Mouse (Mus musculus): Measurements from ENCODE around the gene Pld1. TPM values are rescaled to one million over a fixed set of nuclear protein-coding genes. Genes with fewer than 3 reads are reported as not detected.

Gene Pld1
- polyA plus RNA-seq, 1 experiment from 2014 or later: 7.6 TPM

- ATAC-seq (ENCODE audit: insufficient number of reproducible peaks, insufficient read depth, low FRiP score, low read depth): no peak
- no peak overlapping the region for H3K9ac ChIP-seq (replicated peaks; ENCODE audit: low read depth, low read length)
- no peaks in the 10 kb centered on the region for H3K9me3 ChIP-seq (ENCODE audit: control insufficient read depth, low read depth, low read length)
- no peak overlapping the region for H3K4me2 ChIP-seq (replicated peaks; ENCODE audit: low read depth, low read length)
- no peak overlapping the region for H3K27ac ChIP-seq (ENCODE audit: low read length)
- H3K36me3 ChIP-seq (ENCODE audit: control insufficient read depth, insufficient read depth, low read length): no peaks in the 10 kb centered on the region
- WGBS: 87% methylated on average over 2 of the region's 2 CpGs
- no peaks in the 10 kb centered on the region for H3K27me3 ChIP-seq (ENCODE audit: control insufficient read depth, insufficient read depth, low read length)
- no peak overlapping the region for H3K4me3 ChIP-seq (ENCODE audit: low read depth, low read length)
- H3K4me1 ChIP-seq (ENCODE audit: control insufficient read depth, insufficient read depth, low read length): no peaks in the 10 kb centered on the region
Observed at GRCm38 (mm10) chr3:27950726-27951125, 12.2 kb downstream of the Pld1 start.

- no peak for ATAC-seq (ENCODE audit: insufficient number of reproducible peaks, insufficient read depth, low FRiP score, low read depth)
- Histone ChIP-seq H3K4me3 (ENCODE audit: low read depth, low read length) (no peak overlapping the region), H3K4me1 (ENCODE audit: control insufficient read depth, insufficient read depth, low read length) (no peaks in the 10 kb centered on the region), H3K9ac (replicated peaks; ENCODE audit: low read depth, low read length) (no peak overlapping the region), H3K4me2 (replicated peaks; ENCODE audit: low read depth, low read length) (no peak overlapping the region), H3K36me3 (ENCODE audit: control insufficient read depth, insufficient read depth, low read length) (no peaks in the 10 kb centered on the region), H3K9me3 (ENCODE audit: control insufficient read depth, low read depth, low read length) (no peaks in the 10 kb centered on the region), H3K27me3 (ENCODE audit: control insufficient read depth, insufficient read depth, low read length) (no peaks in the 10 kb centered on the region), H3K27ac (ENCODE audit: low read length) (no peak overlapping the region)
- 78% methylated on average over 4 of the region's 4 CpGs for WGBS
Observed at GRCm38 (mm10) chr3:27951721-27952120, 13.2 kb downstream of the Pld1 start.

- WGBS: 72% methylated on average over 1 of the region's 1 CpGs
- Histone ChIP-seq H3K4me2 (replicated peaks; ENCODE audit: low read depth, low read length) (no peak overlapping the region), H3K27me3 (ENCODE audit: control insufficient read depth, insufficient read depth, low read length) (no peaks in the 10 kb centered on the region), H3K27ac (ENCODE audit: low read length) (no peak overlapping the region), H3K9ac (replicated peaks; ENCODE audit: low read depth, low read length) (no peak overlapping the region), H3K36me3 (ENCODE audit: control insufficient read depth, insufficient read depth, low read length) (no peaks in the 10 kb centered on the region), H3K4me3 (ENCODE audit: low read depth, low read length) (no peak overlapping the region), H3K4me1 (ENCODE audit: control insufficient read depth, insufficient read depth, low read length) (no peaks in the 10 kb centered on the region), H3K9me3 (ENCODE audit: control insufficient read depth, low read depth, low read length) (no peaks in the 10 kb centered on the region)
- no peak for ATAC-seq (ENCODE audit: insufficient number of reproducible peaks, insufficient read depth, low FRiP score, low read depth)
Observed at GRCm38 (mm10) chr3:27956006-27956405, 17.5 kb downstream of the Pld1 start.

- ATAC-seq (ENCODE audit: insufficient number of reproducible peaks, insufficient read depth, low FRiP score, low read depth): no peak
- 89% methylated on average over 6 of the region's 6 CpGs for WGBS
- no peaks in the 10 kb centered on the region for H3K36me3 ChIP-seq (ENCODE audit: control insufficient read depth, insufficient read depth, low read length)
- H3K27ac ChIP-seq (ENCODE audit: low read length): no peak overlapping the region
- no peak overlapping the region for H3K4me3 ChIP-seq (ENCODE audit: low read depth, low read length)
- H3K9me3 ChIP-seq (ENCODE audit: control insufficient read depth, low read depth, low read length): no peaks in the 10 kb centered on the region
- no peaks in the 10 kb centered on the region for H3K4me1 ChIP-seq (ENCODE audit: control insufficient read depth, insufficient read depth, low read length)
- H3K27me3 ChIP-seq (ENCODE audit: control insufficient read depth, insufficient read depth, low read length): no peaks in the 10 kb centered on the region
- H3K4me2 ChIP-seq (replicated peaks; ENCODE audit: low read depth, low read length): no peak overlapping the region
- H3K9ac ChIP-seq (replicated peaks; ENCODE audit: low read depth, low read length): no peak overlapping the region
Observed at GRCm38 (mm10) chr3:27959221-27959620, 20.7 kb downstream of the Pld1 start.

GRCm38 (mm10) chr3:27961162-27961561 lies 22.7 kb downstream of the Pld1 start:
- WGBS: 82% methylated on average over 3 of the region's 3 CpGs
- H3K4me1 ChIP-seq (ENCODE audit: control insufficient read depth, insufficient read depth, low read length): no peaks in the 10 kb centered on the region
- H3K27me3 ChIP-seq (ENCODE audit: control insufficient read depth, insufficient read depth, low read length): no peaks in the 10 kb centered on the region
- no peaks in the 10 kb centered on the region for H3K9me3 ChIP-seq (ENCODE audit: control insufficient read depth, low read depth, low read length)
- no peak overlapping the region for H3K9ac ChIP-seq (replicated peaks; ENCODE audit: low read depth, low read length)
- no peak overlapping the region for H3K4me3 ChIP-seq (ENCODE audit: low read depth, low read length)
- H3K4me2 ChIP-seq (replicated peaks; ENCODE audit: low read depth, low read length): no peak overlapping the region
- no peak overlapping the region for H3K27ac ChIP-seq (ENCODE audit: low read length)
- no peak for ATAC-seq (ENCODE audit: insufficient number of reproducible peaks, insufficient read depth, low FRiP score, low read depth)
- H3K36me3 ChIP-seq (ENCODE audit: control insufficient read depth, insufficient read depth, low read length): no peaks in the 10 kb centered on the region

- H3K9ac ChIP-seq (replicated peaks; ENCODE audit: low read depth, low read length): no peak overlapping the region
- no peak overlapping the region for H3K4me3 ChIP-seq (ENCODE audit: low read depth, low read length)
- 38% methylated on average over 6 of the region's 6 CpGs for WGBS
- H3K9me3 ChIP-seq (ENCODE audit: control insufficient read depth, low read depth, low read length): no peaks in the 10 kb centered on the region
- no peaks in the 10 kb centered on the region for H3K27me3 ChIP-seq (ENCODE audit: control insufficient read depth, insufficient read depth, low read length)
- no peaks in the 10 kb centered on the region for H3K36me3 ChIP-seq (ENCODE audit: control insufficient read depth, insufficient read depth, low read length)
- H3K4me1 ChIP-seq (ENCODE audit: control insufficient read depth, insufficient read depth, low read length): no peaks in the 10 kb centered on the region
- no peak overlapping the region for H3K4me2 ChIP-seq (replicated peaks; ENCODE audit: low read depth, low read length)
- no peak overlapping the region for H3K27ac ChIP-seq (ENCODE audit: low read length)
- ATAC-seq (ENCODE audit: insufficient number of reproducible peaks, insufficient read depth, low FRiP score, low read depth): no peak
Observed at GRCm38 (mm10) chr3:27963795-27964201, 25.3 kb downstream of the Pld1 start.

- H3K4me1 ChIP-seq (ENCODE audit: control insufficient read depth, insufficient read depth, low read length): no peaks in the 10 kb centered on the region
- H3K4me3 ChIP-seq (ENCODE audit: low read depth, low read length): no peak overlapping the region
- no peak overlapping the region for H3K4me2 ChIP-seq (replicated peaks; ENCODE audit: low read depth, low read length)
- 83% methylated on average over 8 of the region's 8 CpGs for WGBS
- no peak for ATAC-seq (ENCODE audit: insufficient number of reproducible peaks, insufficient read depth, low FRiP score, low read depth)
- H3K9me3 ChIP-seq (ENCODE audit: control insufficient read depth, low read depth, low read length): no peaks in the 10 kb centered on the region
- H3K9ac ChIP-seq (replicated peaks; ENCODE audit: low read depth, low read length): no peak overlapping the region
- no peaks in the 10 kb centered on the region for H3K27me3 ChIP-seq (ENCODE audit: control insufficient read depth, insufficient read depth, low read length)
- no peak overlapping the region for H3K27ac ChIP-seq (ENCODE audit: low read length)
- H3K36me3 ChIP-seq (ENCODE audit: control insufficient read depth, insufficient read depth, low read length): no peaks in the 10 kb centered on the region
Observed at GRCm38 (mm10) chr3:27968671-27969070, 30.2 kb downstream of the Pld1 start.

GRCm38 (mm10) chr3:27973936-27974335 lies 35.4 kb downstream of the Pld1 start:
- Histone ChIP-seq H3K27ac (ENCODE audit: low read length) (no peak overlapping the region), H3K4me1 (ENCODE audit: control insufficient read depth, insufficient read depth, low read length) (no peaks in the 10 kb centered on the region), H3K4me3 (ENCODE audit: low read depth, low read length) (no peak overlapping the region), H3K27me3 (ENCODE audit: control insufficient read depth, insufficient read depth, low read length) (no peaks in the 10 kb centered on the region), H3K9me3 (ENCODE audit: control insufficient read depth, low read depth, low read length) (no peaks in the 10 kb centered on the region), H3K4me2 (replicated peaks; ENCODE audit: low read depth, low read length) (no peak overlapping the region), H3K36me3 (ENCODE audit: control insufficient read depth, insufficient read depth, low read length) (no peaks in the 10 kb centered on the region), H3K9ac (replicated peaks; ENCODE audit: low read depth, low read length) (no peak overlapping the region)
- ATAC-seq (ENCODE audit: insufficient number of reproducible peaks, insufficient read depth, low FRiP score, low read depth): no peak
- 89% methylated on average over 7 of the region's 7 CpGs for WGBS

GRCm38 (mm10) chr3:27974981-27975380 lies 36.5 kb downstream of the Pld1 start:
- Histone ChIP-seq H3K27ac (ENCODE audit: low read length) (no peak overlapping the region), H3K4me2 (replicated peaks; ENCODE audit: low read depth, low read length) (no peak overlapping the region), H3K27me3 (ENCODE audit: control insufficient read depth, insufficient read depth, low read length) (no peaks in the 10 kb centered on the region), H3K4me1 (ENCODE audit: control insufficient read depth, insufficient read depth, low read length) (no peaks in the 10 kb centered on the region), H3K9me3 (ENCODE audit: control insufficient read depth, low read depth, low read length) (no peaks in the 10 kb centered on the region), H3K9ac (replicated peaks; ENCODE audit: low read depth, low read length) (no peak overlapping the region), H3K36me3 (ENCODE audit: control insufficient read depth, insufficient read depth, low read length) (no peaks in the 10 kb centered on the region), H3K4me3 (ENCODE audit: low read depth, low read length) (no peak overlapping the region)
- ATAC-seq (ENCODE audit: insufficient number of reproducible peaks, insufficient read depth, low FRiP score, low read depth): no peak
- WGBS: 93% methylated on average over 3 of the region's 3 CpGs

All from stomach, embryonic 14.5 days (tissue).